Comparison of ENCODE assay signal across 17 mouse cellular contexts in the genomic region with DNA sequence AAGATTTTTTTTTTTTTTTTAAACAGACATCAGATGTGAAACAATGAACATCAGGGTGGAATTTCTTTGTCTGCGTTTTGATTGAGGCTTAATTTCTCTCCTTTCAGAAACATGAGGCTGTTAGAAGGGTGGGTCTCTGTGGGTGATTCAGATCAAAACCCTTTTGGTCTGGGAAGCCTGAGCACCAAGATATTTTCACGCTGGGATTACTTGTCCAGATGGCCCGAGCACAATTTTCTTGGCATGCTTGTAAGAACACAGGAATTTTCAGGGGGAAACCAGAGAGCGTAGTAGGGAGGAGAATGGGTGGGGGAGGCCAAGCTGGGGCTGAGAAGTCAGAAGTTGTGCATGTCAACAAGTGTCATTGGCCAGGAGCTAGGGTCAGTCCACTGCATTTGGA.
DNase-seq lines count a peak whose midpoint lies in the region; ATAC-seq and TF ChIP-seq lines count a peak whose summit lies in the region.
"Had no signal": no experiment of that assay in that cellular context is flagged by ENCODE, and none has a peak within 500 bp of the region (broad histone marks: within the 10 kb centered on the region; RNA-seq: fewer than 3 reads in every experiment).

No protein-coding gene starts in this region.

- no peak for TF ChIP-seq CTCF in hindbrain, postnatal 0 days (IDR thresholded peaks at IDR 0.05; ENCODE audit: low read depth)

- no peak for ATAC-seq in hindbrain, postnatal 0 days
- no peak for ATAC-seq in hindbrain, embryonic 12.5 days (ENCODE audit: low FRiP score)
- ATAC-seq: activated CD4-positive, CD25-positive, alpha-beta regulatory T cell, adult 4 months; forebrain, embryonic 16.5 days; midbrain, embryonic 16.5 days had no signal

- H3K36me3 ChIP-seq in hindbrain, postnatal 0 days (ENCODE audit: insufficient read depth, low read length), result no peaks in the 10 kb centered on the region
- no peaks in the 10 kb centered on the region for H3K36me3 ChIP-seq in hindbrain, embryonic 12.5 days
- H3K36me3 ChIP-seq: embryonic facial prominence, embryonic 13.5 days; hindbrain, embryonic 15.5 days; liver, embryonic 15.5 days had no signal

- intact Hi-C loops in gastrocnemius, postnatal 14 days (cut with DNase I; ENCODE audit: low total_unique reads), result no loop called here

- DNase-seq in hindbrain, postnatal 0 days (ENCODE audit: low spot score), result peak; percentile 19
- peak; percentile 70 for DNase-seq in ZHBTc4 (ENCODE audit: low read depth, low spot score)
- DNase-seq in gastrocnemius, postnatal 14 days, result peak; percentile 41
- peak; percentile 53 for DNase-seq in skeletal muscle tissue, adult 2 months (ENCODE audit: low read depth, low spot score)
- no peak for DNase-seq in layer of hippocampus, adult 8-10 months (ENCODE audit: low spot score in 2 of 2)
- DNase-seq in lung, adult 18-20 months, result no peak
- DNase-seq: cerebellum, postnatal 14 days; right cerebral cortex, postnatal 14 days; thymus, postnatal 25 days had no signal

- no peaks in the 10 kb centered on the region for H3K27me3 ChIP-seq in hindbrain, postnatal 0 days (ENCODE audit: insufficient read depth, low read length)
- H3K27me3 ChIP-seq in hindbrain, embryonic 12.5 days, result no peaks in the 10 kb centered on the region
- H3K27me3 ChIP-seq: embryonic facial prominence, embryonic 13.5 days; hindbrain, embryonic 15.5 days had no signal

- H3K4me1 ChIP-seq in hindbrain, postnatal 0 days (ENCODE audit: insufficient read depth, low read length), result peaks cover 4% of the 10 kb centered on the region; the same call in 1 of the 2 replicates
- H3K4me1 ChIP-seq in hindbrain, embryonic 12.5 days, result peaks cover 34% of the 10 kb centered on the region

- H3K4me3 ChIP-seq in hindbrain, postnatal 0 days (ENCODE audit: low read length), result no peak overlapping the region
- H3K4me3 ChIP-seq in hindbrain, embryonic 12.5 days, result no peak overlapping the region
- H3K4me3 ChIP-seq: embryonic facial prominence, embryonic 13.5 days; hindbrain, embryonic 15.5 days; liver, embryonic 15.5 days had no signal

- no peaks in the 10 kb centered on the region for H3K9me3 ChIP-seq in hindbrain, postnatal 0 days (ENCODE audit: low read length)
- H3K9me3 ChIP-seq in hindbrain, embryonic 12.5 days (replicated peaks), result no peaks in the 10 kb centered on the region
- H3K9me3 ChIP-seq: embryonic facial prominence, embryonic 13.5 days; hindbrain, embryonic 15.5 days; liver, embryonic 15.5 days had no signal

- H3K4me2 ChIP-seq in hindbrain, postnatal 0 days (ENCODE audit: low read depth, low read length), result no peak overlapping the region
- H3K4me2 ChIP-seq in hindbrain, embryonic 12.5 days (replicated peaks), result no peak overlapping the region
- H3K4me2 ChIP-seq: embryonic facial prominence, embryonic 13.5 days; hindbrain, embryonic 15.5 days; liver, embryonic 15.5 days had no signal

- 36% methylated on average over 4 of the region's 4 CpGs for WGBS in hindbrain, postnatal 0 days
- 41% methylated on average over 4 of the region's 4 CpGs for WGBS in hindbrain, embryonic 12.5 days

- no peak overlapping the region for H3K9ac ChIP-seq in hindbrain, postnatal 0 days (replicated peaks; ENCODE audit: low read length)
- H3K9ac ChIP-seq in hindbrain, embryonic 12.5 days, result no peak overlapping the region
- H3K9ac ChIP-seq: embryonic facial prominence, embryonic 13.5 days; hindbrain, embryonic 15.5 days; liver, embryonic 15.5 days had no signal

- H3K27ac ChIP-seq in hindbrain, postnatal 0 days, result no peak overlapping the region
- H3K27ac ChIP-seq in hindbrain, embryonic 12.5 days, result no peak overlapping the region
- H3K27ac ChIP-seq: embryonic facial prominence, embryonic 13.5 days; hindbrain, embryonic 15.5 days; liver, embryonic 15.5 days; macrophage had no signal

Comparison
In these comparisons a context has a peak if more than half of its experiments do, and no peak if none do; other contexts are left out.
1. DNase-seq: peak in hindbrain, postnatal 0 days (single experiment), ZHBTc4 (single experiment), gastrocnemius, postnatal 14 days (single experiment) and skeletal muscle tissue, adult 2 months (single experiment); none in layer of hippocampus, adult 8-10 months (0 of 2) and lung, adult 18-20 months (0 of 2).